Mouse (Mus musculus) brain, embryonic 18.5 days (tissue): ENCODE measurements at regions not wholly inside any gene's neighbourhood (a gene's known extent, or its start where the extent isn't known, plus 50 kb on each side); places are given as distances from the start of the nearest gene placed in this dataset.

ENCODE experiments used
- DNase-seq: peaks from one replicate; pipeline ENCODE4 v3.0.0-alpha.2; 2012; ENCODE audit warnings: low read depth, low spot score

DNA sequence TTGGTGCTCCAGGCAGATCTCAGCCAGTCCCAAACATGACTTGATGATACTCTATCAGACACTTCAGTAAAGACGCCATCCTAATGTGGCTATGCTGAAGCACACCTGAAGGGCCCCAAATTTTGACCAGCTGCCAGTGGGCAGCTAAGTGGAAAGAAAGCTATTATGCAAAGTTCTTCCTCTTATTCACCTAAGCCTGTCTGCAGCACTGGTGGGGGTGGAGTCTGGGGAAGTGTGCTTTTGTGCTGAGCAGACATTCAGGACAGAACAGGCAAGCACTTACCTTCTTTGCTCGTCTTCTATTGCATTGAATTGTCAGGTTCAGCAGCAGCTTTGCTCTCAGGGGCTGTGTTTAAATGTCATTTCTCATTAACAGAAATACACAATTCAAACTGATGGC, 200.7 kb downstream of the Pla2g4a start:
- no peak for DNase-seq

DNA sequence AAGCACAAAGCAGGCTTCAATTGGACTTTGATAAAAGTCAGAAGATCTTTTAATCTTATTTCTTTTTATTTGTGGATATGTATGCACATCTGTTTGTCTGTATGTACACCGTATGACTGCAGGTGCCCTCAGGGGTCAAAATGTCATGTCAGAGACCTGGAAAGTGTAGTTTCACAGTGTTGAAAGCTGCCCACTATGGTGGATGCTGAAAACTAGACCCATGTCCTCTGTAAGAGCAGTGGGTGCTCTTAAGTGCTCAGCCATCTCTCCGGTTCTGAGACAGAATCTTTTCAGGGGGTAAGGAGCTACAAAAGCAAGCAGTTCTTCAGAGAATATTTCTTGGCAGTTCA, 202.3 kb downstream of the Pla2g4a start:
- DNase-seq = no peak

DNA sequence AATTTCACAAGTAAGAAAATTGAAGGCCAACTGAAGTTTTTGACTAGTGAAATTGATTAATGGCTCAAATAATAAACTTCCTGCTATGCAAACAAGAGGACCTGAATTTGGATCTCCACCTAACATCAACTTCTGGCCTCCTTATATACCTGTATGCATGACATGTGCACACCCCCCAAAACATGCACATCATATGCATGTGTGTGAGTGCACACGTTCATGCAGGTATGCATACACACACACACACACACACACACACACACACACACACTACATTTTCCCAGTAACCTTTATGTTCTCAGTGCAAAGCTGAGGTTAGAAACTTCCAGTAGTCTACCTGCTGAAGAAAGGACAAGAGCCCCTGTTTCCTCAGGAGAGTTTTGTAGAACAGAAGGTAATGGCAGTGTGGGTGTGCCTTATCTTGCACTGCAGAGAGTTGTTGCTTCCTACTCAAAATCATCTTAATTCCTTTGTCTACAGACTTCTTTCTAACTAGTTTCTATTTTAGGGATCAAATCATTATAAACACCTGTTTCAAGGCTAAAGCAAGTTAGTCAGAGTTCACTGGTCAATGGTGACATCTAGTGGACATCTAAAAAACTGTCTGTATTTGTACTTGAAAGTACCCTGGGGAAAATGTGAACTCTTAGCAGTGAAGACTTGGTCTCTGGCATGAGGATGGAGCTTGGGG, 202.9 kb downstream of the Pla2g4a start:
- peak; percentile 71 for DNase-seq

DNA sequence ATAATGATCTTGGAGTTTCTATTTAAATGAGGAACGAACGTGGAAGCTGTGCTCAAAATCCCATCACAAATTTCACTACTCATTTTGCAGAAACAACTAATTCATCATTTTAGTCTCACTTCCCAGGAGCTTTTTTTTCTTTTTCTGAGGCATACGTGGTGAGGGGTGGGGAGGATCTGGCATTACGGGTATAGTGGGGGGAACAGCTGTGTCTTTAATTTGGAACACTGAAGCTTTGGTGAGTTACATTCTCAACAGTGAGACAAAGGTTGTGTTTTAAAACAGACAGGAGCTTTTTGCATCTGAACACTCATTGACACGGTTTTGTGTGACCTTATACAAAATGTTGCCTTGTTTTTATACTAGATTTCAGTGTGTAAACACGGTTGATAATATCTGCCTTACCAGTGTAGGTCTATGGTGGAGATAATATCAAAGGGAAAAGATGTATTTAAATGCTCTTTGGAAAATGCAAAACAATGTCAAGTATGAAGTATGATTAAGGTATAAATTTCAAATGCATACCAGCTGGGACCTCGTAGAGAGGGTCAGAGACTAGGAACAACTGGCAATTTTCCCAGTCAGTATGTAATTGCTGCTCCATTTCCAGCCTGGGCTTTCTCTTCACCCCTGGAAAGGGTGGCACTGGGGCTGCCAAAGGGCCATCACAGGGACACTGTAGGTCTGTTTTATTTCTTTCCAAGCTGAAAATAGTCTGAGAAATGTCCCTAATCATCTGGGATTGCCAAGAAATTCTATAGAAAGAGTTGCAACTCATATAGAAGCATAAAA, 207.6 kb downstream of the Pla2g4a start:
- no peak for DNase-seq

DNA sequence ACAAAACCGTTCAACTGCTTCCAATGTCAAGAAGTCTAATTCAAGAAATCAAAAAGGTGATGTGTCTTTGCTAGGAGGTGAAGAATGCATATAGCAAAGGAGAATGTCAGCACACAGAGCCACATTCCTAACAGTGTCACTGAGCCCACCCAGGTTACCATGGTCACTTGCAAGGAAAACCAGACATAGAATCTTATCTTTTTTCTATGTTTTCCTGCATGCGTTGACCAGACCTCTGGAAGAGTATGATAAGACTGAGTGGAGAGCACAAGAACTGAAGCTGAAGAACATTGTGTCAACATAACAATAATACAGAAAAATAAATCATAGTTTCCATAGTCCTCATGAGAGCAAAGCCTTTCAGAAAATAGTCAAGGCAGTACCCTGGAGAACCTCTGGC, 211.7 kb downstream of the Pla2g4a start:
- no peak for DNase-seq

DNA sequence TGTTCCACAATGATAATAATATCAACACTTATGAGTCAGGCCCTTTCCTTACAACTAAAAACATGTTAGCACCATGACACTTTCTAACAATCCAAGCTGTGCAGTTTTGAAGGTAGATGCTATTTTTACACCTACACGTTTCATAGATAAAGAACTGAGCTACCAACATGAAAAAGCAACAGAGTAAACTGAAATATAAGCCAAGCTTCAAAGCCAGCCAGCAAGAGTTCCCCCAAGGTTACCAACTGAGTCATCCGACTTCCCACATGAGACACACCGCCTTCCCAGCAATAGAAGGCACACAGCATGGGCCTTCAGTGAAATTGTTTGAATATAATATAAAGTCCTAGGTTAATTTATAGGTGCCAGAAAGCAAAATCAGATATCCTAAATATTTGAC, 222.1 kb downstream of the Pla2g4a start:
- DNase-seq = no peak

DNA sequence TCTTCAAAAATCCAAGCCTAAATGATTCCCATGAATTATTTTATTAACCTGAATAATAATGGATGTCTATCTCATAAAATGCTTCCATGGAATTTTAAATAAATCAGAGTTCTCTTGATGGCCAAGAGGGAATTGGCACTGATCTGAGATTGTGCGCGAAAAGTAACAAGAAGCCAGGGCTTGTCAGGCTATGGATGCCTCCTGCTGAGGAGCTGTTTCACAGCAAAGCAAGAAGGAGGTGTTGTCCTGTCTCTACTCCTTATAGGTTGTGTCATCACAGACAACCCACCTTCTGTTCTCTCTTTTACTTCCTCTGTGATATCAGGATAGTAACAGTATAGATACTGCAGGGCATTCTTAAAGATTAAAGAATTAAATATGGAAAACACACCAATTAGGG, 226.8 kb downstream of the Pla2g4a start:
- DNase-seq = no peak

DNA sequence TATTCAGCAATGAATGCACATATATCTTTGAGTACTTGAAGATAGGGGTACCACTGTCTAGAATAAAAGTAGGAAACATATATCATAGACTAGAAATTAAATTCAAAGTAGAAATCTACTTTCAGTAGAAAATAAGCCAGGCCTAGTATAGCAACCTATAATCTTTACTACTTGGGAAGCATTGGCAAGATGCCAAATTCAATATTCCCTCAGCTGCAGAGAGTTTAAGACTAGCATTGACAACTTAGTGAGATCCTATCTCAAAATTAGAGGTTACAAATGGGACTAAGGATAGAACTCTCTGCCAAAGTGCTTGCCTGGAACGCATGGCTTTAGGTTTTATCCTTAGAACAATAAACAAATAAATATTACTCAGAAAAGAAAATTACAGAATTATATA, 245.9 kb downstream of the Pla2g4a start:
- no peak for DNase-seq

DNA sequence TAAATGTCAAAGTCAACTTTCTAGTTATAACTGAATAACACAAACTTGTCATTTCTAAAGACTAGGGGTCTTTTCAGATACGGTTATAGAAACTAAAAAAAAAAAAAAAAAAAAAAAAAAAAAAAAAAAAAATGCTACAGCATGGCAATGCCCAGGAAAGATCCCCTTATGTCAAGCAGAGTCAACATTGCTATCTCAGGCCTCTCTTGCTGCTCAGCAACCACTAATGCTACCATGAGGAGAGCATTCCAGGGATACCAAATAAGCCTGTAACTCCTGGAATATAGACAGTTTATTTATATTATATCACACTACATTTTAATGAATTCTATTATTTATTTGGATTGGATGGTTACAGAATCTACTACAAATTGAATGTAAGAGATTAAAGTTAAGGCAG, 248.8 kb downstream of the Pla2g4a start:
- DNase-seq = no peak

DNA sequence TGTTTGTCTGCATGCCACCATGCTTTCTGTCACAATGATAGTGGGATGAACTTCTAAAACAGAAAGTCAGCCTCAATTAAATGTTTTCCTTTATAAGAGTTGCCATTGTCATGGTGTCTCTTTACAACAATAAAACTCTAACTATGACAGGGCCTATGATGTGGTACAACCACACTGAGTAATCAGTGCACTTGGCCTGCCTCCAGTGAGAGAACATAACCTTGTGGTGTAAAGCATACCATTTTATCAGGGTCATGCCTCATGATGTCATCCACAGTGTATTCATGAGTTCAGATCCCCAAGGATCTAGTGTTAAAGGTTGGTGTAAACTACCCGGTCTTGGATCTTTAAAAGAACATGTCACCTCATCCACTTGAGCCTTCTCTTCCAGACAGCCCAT, 255.9 kb downstream of the Pla2g4a start:
- no peak for DNase-seq

DNA sequence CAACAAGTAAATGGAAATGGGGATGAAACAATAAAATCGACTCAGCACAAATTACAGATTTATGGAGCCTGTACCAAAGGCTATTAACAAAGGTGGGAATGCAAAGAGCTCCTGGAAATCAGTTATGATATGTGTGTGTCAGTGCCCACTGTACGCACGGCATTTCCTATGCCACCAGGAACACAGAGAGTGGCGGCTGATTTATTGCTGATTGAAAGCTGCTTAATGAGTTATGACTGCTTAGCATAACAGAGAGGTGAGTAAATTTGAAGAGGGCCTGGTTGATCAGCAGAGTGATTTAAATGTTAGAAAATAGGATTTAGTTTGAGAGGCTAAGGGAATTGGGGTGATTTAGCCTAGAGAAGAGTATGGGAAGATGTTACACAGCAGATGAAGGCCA, 261.7 kb downstream of the Pla2g4a start:
- DNase-seq = no peak

DNA sequence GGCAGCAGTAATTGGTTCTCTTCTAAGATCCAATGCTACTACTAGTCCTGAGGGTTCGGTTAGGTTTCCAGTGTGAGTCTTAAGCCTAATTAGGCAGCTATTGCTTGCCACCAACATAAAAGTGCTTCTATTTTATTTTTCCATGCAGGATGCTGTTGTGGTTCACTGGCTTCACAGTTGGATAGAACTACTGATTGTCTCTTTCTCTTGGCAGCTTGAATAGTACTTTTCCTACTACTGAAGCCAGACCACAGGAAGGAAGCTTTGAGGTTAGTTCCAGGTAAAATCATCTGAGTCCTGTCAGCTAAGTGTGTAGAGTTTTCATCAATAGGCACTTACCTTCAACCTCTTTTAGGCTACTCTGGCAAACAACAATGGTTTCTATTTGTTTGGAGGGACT, 286.9 kb downstream of the Pla2g4a start:
- no peak for DNase-seq

DNA sequence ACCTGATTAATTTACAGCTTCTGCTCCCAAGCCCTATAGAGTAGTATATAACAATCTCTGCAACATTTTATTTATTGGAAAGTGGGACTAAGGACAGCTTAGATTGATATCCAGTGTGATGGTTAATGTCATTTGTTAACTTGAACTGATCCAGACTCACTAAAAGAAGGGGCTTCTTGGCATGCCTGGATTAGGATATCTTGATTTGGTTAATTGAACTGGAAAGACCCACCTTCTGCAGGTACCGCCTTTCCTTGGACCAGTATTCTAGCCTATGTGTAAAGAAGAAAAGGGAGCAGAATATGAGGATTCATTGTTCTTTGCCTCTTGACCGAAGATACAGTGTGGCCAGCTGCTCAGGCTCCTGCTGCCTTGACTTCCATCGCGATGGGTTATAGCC, 288.5 kb downstream of the Pla2g4a start:
- no peak for DNase-seq

DNA sequence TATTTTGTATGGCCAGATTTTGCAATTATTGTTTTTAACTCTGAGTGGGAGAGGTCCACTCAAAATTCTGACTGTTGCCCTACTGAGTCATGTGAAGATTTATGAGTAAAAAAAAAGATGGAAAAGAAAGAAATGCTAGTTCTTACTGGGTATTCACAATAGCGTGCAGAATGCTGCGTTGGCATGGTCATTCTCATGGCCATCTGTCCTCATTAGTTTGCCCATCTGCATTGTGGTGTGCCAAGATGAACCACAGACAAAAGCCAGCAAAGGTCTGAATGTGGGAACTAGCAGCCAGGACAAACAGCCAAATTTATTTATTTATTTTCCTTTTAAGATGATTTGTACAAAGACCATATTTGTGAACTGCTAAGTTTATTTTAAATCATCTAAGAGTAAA, 289.0 kb downstream of the Pla2g4a start:
- no peak for DNase-seq

DNA sequence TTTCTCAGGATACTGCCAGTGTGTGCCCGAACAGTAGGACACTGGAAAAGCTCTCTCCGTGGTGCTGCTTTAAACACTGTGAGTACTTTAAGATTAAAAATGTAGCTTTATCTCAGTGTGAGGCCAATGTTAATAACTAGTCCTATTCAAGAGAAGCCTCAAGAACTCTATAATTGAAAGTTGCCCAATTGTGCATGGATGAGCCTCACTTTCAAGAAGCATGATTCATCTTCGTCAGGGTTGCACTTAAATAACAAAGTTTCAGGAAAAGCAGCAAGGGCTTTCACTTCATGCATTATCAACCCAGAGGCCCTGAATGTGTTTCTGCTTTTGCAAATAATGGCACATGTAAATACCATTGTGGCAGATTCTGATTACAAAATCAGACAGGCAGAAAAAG, 290.0 kb downstream of the Pla2g4a start:
- DNase-seq = no peak
